Mouse (Mus musculus) cortical plate, adult 2 months (tissue): ENCODE measurements at regions not wholly inside any gene's neighbourhood (a gene's known extent, or its start where the extent isn't known, plus 50 kb on each side); places are given as distances from the start of the nearest gene placed in this dataset.

Experiments used
- CTCF ChIP-seq: fragments of 200-500 bp; IDR thresholded peaks from 2 replicates; pipeline ENCODE4 v1.5.1; 2011; ENCODE audit warnings: mild to moderate bottlenecking, control low read depth, low read length; ENCODE audit not compliant: insufficient read depth; ENCODE audit errors: extremely low read depth
- POLR2A ChIP-seq: fragments of 200-500 bp; IDR thresholded peaks from 2 replicates; pipeline ENCODE4 v1.6.1; 2011; ENCODE audit warnings: mild to moderate bottlenecking, low read length, control low read depth; ENCODE audit not compliant: insufficient read depth; ENCODE audit errors: extremely low read depth

DNA sequence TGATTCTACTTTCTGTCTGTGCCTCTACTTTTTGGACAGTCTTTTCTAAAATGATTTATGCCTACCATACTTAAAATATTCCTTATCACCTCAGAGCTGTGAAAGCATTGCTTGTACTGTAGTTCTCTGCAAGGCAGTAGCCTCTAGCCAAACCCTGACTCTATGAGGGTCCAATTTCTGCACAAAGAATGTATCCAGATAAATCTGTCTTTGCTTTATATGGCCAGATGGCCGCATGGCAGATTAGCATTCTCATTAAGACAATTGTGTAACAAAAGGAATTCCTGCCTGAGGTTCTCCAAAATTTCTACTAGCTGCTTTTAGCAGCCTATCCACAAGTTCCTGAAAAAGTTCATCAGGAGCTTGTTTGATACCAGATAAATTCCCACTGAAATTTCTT, 4757.4 kb downstream of the 9330182O14Rik start:
- no peak for TF ChIP-seq CTCF
- TF ChIP-seq POLR2A: no peak
